Mouse (Mus musculus): ENCODE results near the gene Mob3a.

- no peak for TF ChIP-seq ZC3H11A (IDR thresholded peaks at IDR 0.05; ENCODE audit: borderline replicate concordance, low read depth, low read length)
- no peak for TF ChIP-seq HCFC1 (IDR thresholded peaks at IDR 0.05; ENCODE audit: borderline replicate concordance, insufficient read depth, low read length)
These were observed 36.8 kb downstream of the Mob3a start for GRCm38 (mm10) chr10:80665016-80665380.

All from ES-E14 (cell line).